Comparison of ENCODE assay signal across 7 mouse cellular contexts in the genomic region with DNA sequence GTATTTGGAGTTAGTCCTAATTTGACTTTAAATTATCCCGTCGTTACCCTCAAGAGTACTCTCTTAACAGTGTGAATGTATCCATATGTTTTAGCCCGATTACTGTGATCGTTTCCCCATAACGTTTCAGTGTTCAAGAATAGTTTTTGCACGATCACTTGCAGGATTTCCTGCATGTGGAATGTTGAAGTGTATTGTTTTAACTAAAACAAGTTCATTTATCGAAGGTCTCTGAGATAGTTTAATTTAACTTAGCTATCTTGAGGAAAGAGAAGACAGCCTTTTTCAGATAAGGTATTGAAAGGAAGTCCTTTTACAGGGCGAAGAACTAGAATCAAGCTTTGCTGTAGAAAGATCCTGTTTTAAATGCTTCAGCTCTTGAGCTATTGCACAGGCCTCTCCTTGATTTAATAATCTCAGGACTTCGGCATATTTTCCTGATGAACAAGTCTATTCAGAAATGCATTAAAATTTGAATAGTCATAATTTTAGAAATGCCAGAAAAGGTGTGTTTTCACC. TPM values are rescaled to one million over a fixed set of nuclear protein-coding genes. Genes with fewer than 3 reads are reported as not detected.
DNase-seq lines count a peak whose midpoint lies in the region; ATAC-seq and TF ChIP-seq lines count a peak whose summit lies in the region.

No protein-coding gene starts in this region.

- H3K4me2 ChIP-seq in limb, embryonic 14.5 days (replicated peaks; ENCODE audit: low read depth, low read length, severe bottlenecking): peak overlapping the region; percentile 75

- no peak for TF ChIP-seq POLR2A in limb, embryonic 14.5 days (IDR thresholded peaks at IDR 0.05; ENCODE audit: borderline replicate concordance, extremely low read depth, insufficient read depth, insufficient read length)

- H3K27me3 ChIP-seq in megakaryocyte, embryonic 14.5 days (replicated peaks): no peaks in the 10 kb centered on the region
- H3K27me3 ChIP-seq in forebrain, embryonic 10.5 days (ENCODE audit: poor library complexity, severe bottlenecking): no peaks in the 10 kb centered on the region
- H3K27me3 ChIP-seq in limb, embryonic 14.5 days (ENCODE audit: control insufficient read depth, insufficient read depth, low read length): no peaks in the 10 kb centered on the region

- no peak for DNase-seq in forebrain, embryonic 10.5 days (ENCODE audit: extremely low spot score, low spot score)
- DNase-seq in limb, embryonic 14.5 days (ENCODE audit: low spot score): no peak
- DNase-seq in right cerebral cortex, postnatal 10 days (ENCODE audit: low spot score in 2 of 2): no peak
- no peak for DNase-seq in spleen, postnatal 14 days (ENCODE audit: low spot score in 2 of 2)

- peak overlapping the region; percentile 94 for H3K9ac ChIP-seq in limb, embryonic 14.5 days (ENCODE audit: low read depth, low read length, severe bottlenecking)

- ATAC-seq in megakaryocyte, adult 5-6 weeks (ENCODE audit: poor library complexity, severe bottlenecking): no peak
- no peak for ATAC-seq in limb, embryonic 14.5 days (ENCODE audit: low FRiP score, low read depth)
- ATAC-seq in megakaryocyte-erythroid progenitor cell, adult 5-6 weeks (replicated peaks; ENCODE audit: low FRiP score, low TSS enrichment, poor library complexity, severe bottlenecking): no peak

- no peaks in the 10 kb centered on the region for H3K9me3 ChIP-seq in megakaryocyte, embryonic 14.5 days
- H3K9me3 ChIP-seq in forebrain, embryonic 10.5 days: peaks cover 2% of the 10 kb centered on the region; the same call in 1 of the 2 replicates
- no peaks in the 10 kb centered on the region for H3K9me3 ChIP-seq in limb, embryonic 14.5 days (ENCODE audit: control insufficient read depth, low read length)

- no peak overlapping the region; the same call in 1 of the 2 replicates for H3K27ac ChIP-seq in forebrain, embryonic 10.5 days
- H3K27ac ChIP-seq in limb, embryonic 14.5 days (replicated peaks; ENCODE audit: low read depth, low read length): no peak overlapping the region

- peaks cover 28% of the 10 kb centered on the region for H3K36me3 ChIP-seq in megakaryocyte, embryonic 14.5 days (replicated peaks; ENCODE audit: low read length)
- peaks cover 40% of the 10 kb centered on the region for H3K36me3 ChIP-seq in forebrain, embryonic 10.5 days (replicated peaks)
- 0 out of 2 replicates have a peak, but pooled peaks cover 8% of the 10 kb centered on the region for H3K36me3 ChIP-seq in limb, embryonic 14.5 days (ENCODE audit: control insufficient read depth, insufficient read depth, low read length)

- H3K4me3 ChIP-seq in megakaryocyte, embryonic 14.5 days (replicated peaks): peak overlapping the region; percentile 100
- peak overlapping the region; percentile 98 for H3K4me3 ChIP-seq in forebrain, embryonic 10.5 days
- H3K4me3 ChIP-seq in limb, embryonic 14.5 days (replicated peaks; ENCODE audit: low read length): peak overlapping the region; percentile 99

- peaks cover 50% of the 10 kb centered on the region for H3K4me1 ChIP-seq in megakaryocyte, embryonic 14.5 days
- H3K4me1 ChIP-seq in forebrain, embryonic 10.5 days: peaks cover 28% of the 10 kb centered on the region
- H3K4me1 ChIP-seq in limb, embryonic 14.5 days (ENCODE audit: control insufficient read depth, insufficient read depth, low read length): peaks cover 7% of the 10 kb centered on the region; the same call in 1 of the 2 replicates

- 42% methylated on average over 9 of the region's 9 CpGs for WGBS in forebrain, embryonic 10.5 days
- whole genome bisulfite sequencing in limb, embryonic 14.5 days: 18% methylated on average over 9 of the region's 9 CpGs

RNA-seq across cellular contexts. Expression of gene Mapk1, which starts 1.3 kb away (rescaled TPM):
- 17.1 and 17.7 TPM in 2 replicates for polyA plus RNA-seq in megakaryocyte, embryonic 14.5 days (2012; ENCODE audit: insufficient read depth, low replicate concordance)
- 109 and 111 TPM in 2 replicates for total RNA-seq in megakaryocyte, adult 5-6 weeks (2015)
- total RNA-seq in megakaryocyte, adult 5-6 weeks (2017): 114 and 121 TPM in 2 replicates
- polyA plus RNA-seq in forebrain, embryonic 10.5 days (2016; fragmentation: Nextera tagmentation; extraction: Ambion mirVana): 147 and 150 TPM in 2 replicates
- 126 and 135 TPM in 2 replicates for polyA plus RNA-seq in limb, embryonic 14.5 days (2012; rRNA removed)
- 186 and 188 TPM in 2 replicates for polyA plus RNA-seq in limb, embryonic 14.5 days (2014; fragmentation: Nextera tagmentation; extraction: Ambion mirVana)
- total RNA-seq in megakaryocyte-erythroid progenitor cell, adult 5-6 weeks (2014; fragmentation: Nextera tagmentation): 118 and 181 TPM in 2 replicates
- total RNA-seq in megakaryocyte-erythroid progenitor cell, adult 5-6 weeks (2017): 140 and 154 TPM in 2 replicates
